Mouse (Mus musculus) midbrain, embryonic 16.5 days (tissue): Measurements from ENCODE around the gene Bmp7. TPM values are rescaled to one million over a fixed set of nuclear protein-coding genes. Genes with fewer than 3 reads are reported as not detected.

Source experiments
- ATAC-seq: fragments of 200-750 bp; cut with Nextera tagmentation; 2 replicates; pipeline ENCODE4 v1.8.0; 2017; ENCODE audit warnings: moderate TSS enrichment
- H3K27ac ChIP-seq: fragments of 300-500 bp; sonication (generic); 2 replicates; pipeline ENCODE4 v1.5.1; 2014; ENCODE audit warnings: mild to moderate bottlenecking, low read length, mixed read lengths
- H3K27me3 ChIP-seq: fragments of 300-500 bp; sonication (generic); 2 replicates; pipeline ENCODE4 v1.6.1; 2014; ENCODE audit warnings: low read depth, low read length, mixed read lengths; ENCODE audit not compliant: control insufficient read depth, insufficient read depth
- H3K36me3 ChIP-seq: fragments of 300-500 bp; sonication (generic); 2 replicates; pipeline ENCODE4 v1.6.1; 2014; ENCODE audit warnings: mild to moderate bottlenecking, low read length, moderate library complexity, mixed read lengths; ENCODE audit not compliant: control insufficient read depth, insufficient read depth
- H3K4me1 ChIP-seq: fragments of 300-500 bp; sonication (generic); 2 replicates; pipeline ENCODE4 v1.6.1; 2014; ENCODE audit warnings: mild to moderate bottlenecking, low read length, mixed read lengths; ENCODE audit not compliant: control insufficient read depth, insufficient read depth
- H3K4me2 ChIP-seq: fragments of 300-500 bp; sonication (generic); 2 replicates; pipeline ENCODE4 v1.6.1; 2014; ENCODE audit warnings: mild to moderate bottlenecking, low read length, mixed read lengths
- H3K4me3 ChIP-seq: fragments of 300-500 bp; sonication (generic); 2 replicates; pipeline ENCODE4 v1.5.1; 2014; ENCODE audit warnings: low read depth, mild to moderate bottlenecking, low read length, moderate library complexity, mixed read lengths
- H3K9ac ChIP-seq: fragments of 300-500 bp; sonication (generic); 2 replicates; pipeline ENCODE4 v1.6.1; 2014; ENCODE audit warnings: low read depth, low read length, mixed read lengths
- H3K9me3 ChIP-seq: fragments of 300-500 bp; sonication (generic); replicated peaks from 2 replicates; pipeline ENCODE4 v1.6.1; 2014; ENCODE audit warnings: mild to moderate bottlenecking, low read length, mixed read lengths; ENCODE audit not compliant: control insufficient read depth, poor library complexity, severe bottlenecking
- WGBS: fragments of 180-500 bp; shearing (Covaris S2); extraction: QIAGEN DNeasy Blood & Tissue Kit; methylation state at CpG from one replicate; pipeline ENCODE4 v1.1.7; 2014; 5-methylcytosine and 5-hydroxymethylcytosine counted together
- polyA plus RNA-seq: library from polyadenylated mRNA; unstranded; fragments of >200 nt; fragmentation: Nextera tagmentation; extraction: Ambion mirVana; gene quantifications from 2 replicates; pipeline ENCODE4 v1.2.1, GENCODE M21; 2015

Bmp7 gene
- polyA plus RNA-seq, 1 experiment from 2014 or later: 10.3 TPM

- H3K9ac ChIP-seq: no peak overlapping the region
- ATAC-seq: no peak
- H3K4me2 ChIP-seq: no peak overlapping the region
- no peaks in the 10 kb centered on the region for H3K27me3 ChIP-seq
- no peaks in the 10 kb centered on the region for H3K4me1 ChIP-seq
- no peak overlapping the region for H3K4me3 ChIP-seq
- no peaks in the 10 kb centered on the region for H3K36me3 ChIP-seq
- H3K9me3 ChIP-seq: no peaks in the 10 kb centered on the region
- H3K27ac ChIP-seq: no peak overlapping the region
- 92% methylated on average over 9 of the region's 9 CpGs for WGBS
These were observed 64.9 kb downstream of the Bmp7 start for GRCm38 (mm10) chr2:172875201-172875600.

GRCm38 (mm10) chr2:172866356-172866755 is 73.8 kb downstream of the Bmp7 start:
- 73% methylated on average over 5 of the region's 5 CpGs for WGBS
- Histone ChIP-seq H3K9me3 (no peaks in the 10 kb centered on the region; the same call in none of the 2 replicates), H3K4me1 (no peaks in the 10 kb centered on the region), H3K27ac (no peak overlapping the region), H3K4me3 (no peak overlapping the region), H3K4me2 (no peak overlapping the region), H3K36me3 (no peaks in the 10 kb centered on the region), H3K9ac (no peak overlapping the region), H3K27me3 (no peaks in the 10 kb centered on the region)
- ATAC-seq: no peak

GRCm38 (mm10) chr2:172865165-172865564 is 75.0 kb downstream of the Bmp7 start:
- no peak overlapping the region for H3K27ac ChIP-seq
- H3K4me3 ChIP-seq: no peak overlapping the region
- H3K4me2 ChIP-seq: no peak overlapping the region
- ATAC-seq: no peak
- H3K9me3 ChIP-seq: no peaks in the 10 kb centered on the region; the same call in none of the 2 replicates
- WGBS: 94% methylated on average over 6 of the region's 6 CpGs
- no peaks in the 10 kb centered on the region for H3K36me3 ChIP-seq
- H3K4me1 ChIP-seq: no peaks in the 10 kb centered on the region
- no peak overlapping the region for H3K9ac ChIP-seq
- H3K27me3 ChIP-seq: no peaks in the 10 kb centered on the region

- ATAC-seq: no peak
- H3K4me3 ChIP-seq: no peak overlapping the region
- no peaks in the 10 kb centered on the region for H3K27me3 ChIP-seq
- H3K27ac ChIP-seq: no peak overlapping the region
- H3K36me3 ChIP-seq: no peaks in the 10 kb centered on the region
- no peaks in the 10 kb centered on the region; the same call in none of the 2 replicates for H3K9me3 ChIP-seq
- H3K4me1 ChIP-seq: no peaks in the 10 kb centered on the region
- H3K4me2 ChIP-seq: no peak overlapping the region
- no peak overlapping the region for H3K9ac ChIP-seq
- WGBS: 87% methylated on average over 7 of the region's 7 CpGs
These were observed 75.6 kb downstream of the Bmp7 start for GRCm38 (mm10) chr2:172864566-172864965.

- Histone ChIP-seq H3K4me3 (no peak overlapping the region), H3K9me3 (no peaks in the 10 kb centered on the region; the same call in 1 of the 2 replicates), H3K4me1 (no peaks in the 10 kb centered on the region), H3K27me3 (no peaks in the 10 kb centered on the region), H3K4me2 (peak overlapping the region; percentile 32), H3K27ac (no peak overlapping the region), H3K9ac (no peak overlapping the region), H3K36me3 (no peaks in the 10 kb centered on the region)
- WGBS: 64% methylated on average over 14 of the region's 14 CpGs
- peak; percentile 29; the same call in 1 of the 2 replicates for ATAC-seq
These were observed 76.7 kb downstream of the Bmp7 start for GRCm38 (mm10) chr2:172863469-172863856.

- Histone ChIP-seq H3K36me3 (no peaks in the 10 kb centered on the region), H3K27me3 (no peaks in the 10 kb centered on the region), H3K4me2 (peak overlapping the region; percentile 32), H3K9ac (no peak overlapping the region), H3K4me3 (no peak overlapping the region), H3K27ac (no peak overlapping the region), H3K9me3 (no peaks in the 10 kb centered on the region), H3K4me1 (no peaks in the 10 kb centered on the region)
- peak; percentile 63; the same call in 1 of the 2 replicates for ATAC-seq
- WGBS: 32% methylated on average over 29 of the region's 29 CpGs
These were observed 77.2 kb downstream of the Bmp7 start for GRCm38 (mm10) chr2:172862850-172863468.

GRCm38 (mm10) chr2:172862424-172862823 is 77.7 kb downstream of the Bmp7 start:
- Histone ChIP-seq H3K36me3 (no peaks in the 10 kb centered on the region), H3K4me2 (no peak overlapping the region), H3K27ac (no peak overlapping the region), H3K4me1 (no peaks in the 10 kb centered on the region), H3K9me3 (no peaks in the 10 kb centered on the region), H3K9ac (no peak overlapping the region), H3K27me3 (no peaks in the 10 kb centered on the region), H3K4me3 (no peak overlapping the region)
- WGBS: 80% methylated on average over 19 of the region's 19 CpGs
- no peak for ATAC-seq

- 78% methylated on average over 14 of the region's 14 CpGs for WGBS
- H3K27ac ChIP-seq: no peak overlapping the region
- H3K36me3 ChIP-seq: no peaks in the 10 kb centered on the region
- H3K27me3 ChIP-seq: no peaks in the 10 kb centered on the region
- no peak overlapping the region for H3K9ac ChIP-seq
- no peaks in the 10 kb centered on the region for H3K9me3 ChIP-seq
- no peaks in the 10 kb centered on the region for H3K4me1 ChIP-seq
- no peak for ATAC-seq
- no peak overlapping the region for H3K4me2 ChIP-seq
- no peak overlapping the region for H3K4me3 ChIP-seq
These were observed 78.5 kb downstream of the Bmp7 start for GRCm38 (mm10) chr2:172861590-172861989.

GRCm38 (mm10) chr2:172860593-172860992 is 79.5 kb downstream of the Bmp7 start:
- H3K27me3 ChIP-seq: no peaks in the 10 kb centered on the region
- 88% methylated on average over 8 of the region's 8 CpGs for WGBS
- H3K4me1 ChIP-seq: no peaks in the 10 kb centered on the region
- no peak overlapping the region for H3K9ac ChIP-seq
- ATAC-seq: no peak
- H3K27ac ChIP-seq: no peak overlapping the region
- H3K36me3 ChIP-seq: no peaks in the 10 kb centered on the region
- H3K4me2 ChIP-seq: no peak overlapping the region
- no peaks in the 10 kb centered on the region for H3K9me3 ChIP-seq
- H3K4me3 ChIP-seq: no peak overlapping the region
